ENCODE assay signal across 1 mouse cellular context in the genomic region with DNA sequence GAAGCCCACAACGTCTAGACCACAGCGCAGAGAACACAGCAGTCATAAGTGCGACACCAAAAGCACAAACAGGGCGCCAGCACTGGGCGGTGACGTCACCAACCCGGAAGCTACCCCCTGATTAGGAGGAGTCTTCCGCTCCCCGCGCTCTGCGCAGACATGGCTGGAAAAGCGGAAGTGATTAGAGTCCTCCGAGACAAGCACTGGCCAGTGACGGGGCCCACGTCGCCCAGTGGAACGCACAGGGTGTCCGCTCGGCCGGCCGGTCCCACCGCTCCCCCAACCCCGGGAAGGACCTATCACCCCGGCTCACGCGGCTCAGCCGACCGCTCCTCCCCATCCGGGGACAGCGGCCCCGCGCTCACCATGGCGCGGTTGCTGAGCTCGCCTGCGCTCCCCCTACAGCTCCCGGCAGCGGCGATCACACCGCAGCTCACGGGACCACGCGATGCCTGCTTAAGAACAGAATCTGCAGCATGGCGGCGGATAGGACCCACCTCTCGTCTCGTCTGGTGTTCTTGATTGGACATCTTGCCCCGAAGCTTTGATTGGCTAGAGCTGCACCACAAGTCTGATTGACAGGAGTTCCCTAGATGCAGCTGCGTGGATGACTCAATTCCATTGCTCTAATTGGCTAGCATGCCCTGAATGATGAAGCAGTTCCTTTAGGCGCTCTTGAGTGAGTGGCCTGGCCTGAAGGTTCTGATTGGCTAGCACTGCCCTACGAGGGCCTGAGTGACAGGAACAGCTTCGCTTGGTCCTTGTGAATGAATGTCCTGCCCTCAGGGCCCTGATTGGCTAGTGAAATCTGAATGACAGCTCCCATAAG.
TF ChIP-seq lines count a peak whose summit lies in the region.

No protein-coding gene starts in this region.

TF ChIP-seq in CH12.LX, 34 proteins besides CTCF, POLR2A, EP300 and RAD21 (continued from another document):
- TF ChIP-seq POLR2AphosphoS2 (IDR thresholded peaks at IDR 0.05; ENCODE audit: low read depth, low read length) (peak; percentile 90), MAFK (IDR thresholded peaks at IDR 0.05; ENCODE audit: insufficient replicate concordance, low read length) (peak; percentile 43; the same call in 1 of the 2 replicates), ZKSCAN1 (IDR thresholded peaks at IDR 0.05; ENCODE audit: borderline replicate concordance, low read depth, low read length) (no peak), GABPA (IDR thresholded peaks at IDR 0.05; ENCODE audit: insufficient replicate concordance, low read depth, low read length) (peak; percentile 52; the same call in 1 of the 2 replicates), NRF1 (IDR thresholded peaks at IDR 0.05; ENCODE audit: low read depth, low read length) (peak; percentile 65), SIN3A (IDR thresholded peaks at IDR 0.05; ENCODE audit: low read length) (peak; percentile 93), ZC3H11A (IDR thresholded peaks at IDR 0.05; ENCODE audit: low read depth, low read length) (no peak), JUND (conservative IDR thresholded peaks at IDR 0.05; ENCODE audit: low read depth, low read length) (peak; percentile 89), PAX5 (IDR thresholded peaks at IDR 0.05; ENCODE audit: low read length) (no peak), ZNF384 (IDR thresholded peaks at IDR 0.05; ENCODE audit: low read depth, low read length) (no peak), MAZ (IDR thresholded peaks at IDR 0.05; ENCODE audit: low read depth, low read length) (peak; percentile 73; the same call in 1 of the 2 replicates), USF2 (conservative IDR thresholded peaks at IDR 0.05; ENCODE audit: low read depth, low read length) (no peak), HCFC1 (IDR thresholded peaks at IDR 0.05; ENCODE audit: low read depth, low read length) (peak; percentile 79), E2F4 (IDR thresholded peaks at IDR 0.05; ENCODE audit: insufficient replicate concordance, low read depth, low read length) (peak; percentile 84; the same call in 1 of the 2 replicates), UBTF (IDR thresholded peaks at IDR 0.05; ENCODE audit: low read depth, low read length) (no peak), CHD1 (IDR thresholded peaks at IDR 0.05; ENCODE audit: low read depth, low read length) (peak; percentile 78; the same call in 1 of the 2 replicates), MXI1 (IDR thresholded peaks at IDR 0.05; ENCODE audit: low read depth, low read length) (peak; percentile 90), TCF12 (IDR thresholded peaks at IDR 0.05; ENCODE audit: low read depth, low read length) (peak; percentile 67), MEF2A (IDR thresholded peaks at IDR 0.05; ENCODE audit: borderline replicate concordance, low read depth, low read length) (peak; percentile 65; the same call in 1 of the 2 replicates), CHD2 (IDR thresholded peaks at IDR 0.05; ENCODE audit: low read length) (peak; percentile 98), SMC3 (IDR thresholded peaks at IDR 0.05; ENCODE audit: low read depth, low read length) (no peak), JUN (IDR thresholded peaks at IDR 0.05; ENCODE audit: insufficient read depth, low read depth, low read length) (peak; percentile 84), KAT2A (IDR thresholded peaks at IDR 0.05; ENCODE audit: insufficient replicate concordance, low read length) (peak; percentile 73; the same call in 1 of the 2 replicates), ZMIZ1 (IDR thresholded peaks at IDR 0.05; ENCODE audit: low read depth, low read length) (peak; percentile 95), MYC (IDR thresholded peaks at IDR 0.05; ENCODE audit: low read depth, low read length) (peak; percentile 66), NELFE (IDR thresholded peaks at IDR 0.05; ENCODE audit: low read depth, low read length) (peak; percentile 92), ELF1 (IDR thresholded peaks at IDR 0.05; ENCODE audit: low read depth, low read length) (peak; percentile 99), BHLHE40 (IDR thresholded peaks at IDR 0.05; ENCODE audit: low read depth, low read length) (peak; percentile 91), TBP (conservative IDR thresholded peaks at IDR 0.05; ENCODE audit: low read depth, low read length) (peak; percentile 72), ETS1 (conservative IDR thresholded peaks at IDR 0.05; ENCODE audit: low read depth, low read length) (peak; percentile 39), IRF4 (IDR thresholded peaks at IDR 0.05; ENCODE audit: low read depth, low read length) (peak; percentile 55), RCOR1 (conservative IDR thresholded peaks at IDR 0.05; ENCODE audit: low read depth, low read length) (0 out of 2 replicates have a peak, but pooled peaks have one; percentile 60), USF1 (IDR thresholded peaks at IDR 0.05; ENCODE audit: low read depth, low read length) (no peak)
